Mouse (Mus musculus) B cell, adult 67 days (primary cell): ENCODE measurements around the gene Olfr716. TPM values are rescaled to one million over a fixed set of nuclear protein-coding genes. Genes with fewer than 3 reads are reported as not detected.

Source experiments
- total RNA-seq, 2 experiments: library from RNA; stranded (reverse); gene quantifications; 4 replicates each; pipeline ENCODE4 v1.2.4; 2023

Gene Olfr716
- not detected for total RNA-seq

DNA sequence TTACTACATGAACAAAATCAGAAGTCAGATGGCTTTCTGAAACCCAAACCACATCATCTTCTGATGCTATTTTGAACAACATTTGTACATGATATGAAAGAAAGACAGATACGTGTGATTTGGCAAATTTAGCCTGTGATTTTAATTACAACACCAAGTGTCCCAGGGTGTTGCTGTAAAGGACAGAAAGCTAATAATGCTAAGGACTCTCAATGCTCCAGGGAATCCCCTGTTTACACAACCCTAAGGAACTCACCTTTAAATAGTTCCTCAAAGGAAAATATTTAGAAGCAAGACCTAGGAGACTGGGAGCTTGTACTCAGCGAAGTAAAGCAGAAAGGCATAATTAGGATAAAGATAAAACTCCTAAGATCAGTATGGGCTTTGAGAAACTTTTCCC, at the start of gene Olfr716:
Gene Olfr716 (plus strand): TSS at position 301 of the 400 bp plus-strand sequence.

GRCm38 (mm10) chr7:107092920-107093319, 45.2 kb upstream of the Olfr716 start, which contains the start of gene Olfr17:
TSS of gene Olfr17 (plus strand) at chr7:107093220.

DNA sequence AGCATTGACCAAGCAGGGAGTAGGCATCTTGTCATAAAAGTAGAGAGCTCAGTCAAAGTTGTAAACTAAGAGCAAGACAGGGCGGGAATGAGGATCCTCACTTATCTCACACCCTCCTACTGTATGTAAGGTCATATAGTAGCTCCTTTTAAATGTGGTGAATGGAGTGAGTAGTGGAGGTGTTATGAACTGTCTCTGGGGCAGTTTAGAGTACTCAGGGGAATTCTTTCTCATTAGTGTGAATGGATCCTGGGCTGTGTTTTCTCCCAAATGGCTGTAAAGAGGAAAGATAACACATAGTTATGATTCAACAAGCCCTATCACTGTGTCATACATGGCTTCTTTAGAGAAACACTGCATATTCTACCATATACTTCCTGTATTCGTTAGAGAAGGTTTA, 27.9 kb upstream of the Olfr716 start, which contains the start of gene Olfr715b:
Gene Olfr715b (minus strand): TSS at position 101 of the 400 bp plus-strand sequence.

DNA sequence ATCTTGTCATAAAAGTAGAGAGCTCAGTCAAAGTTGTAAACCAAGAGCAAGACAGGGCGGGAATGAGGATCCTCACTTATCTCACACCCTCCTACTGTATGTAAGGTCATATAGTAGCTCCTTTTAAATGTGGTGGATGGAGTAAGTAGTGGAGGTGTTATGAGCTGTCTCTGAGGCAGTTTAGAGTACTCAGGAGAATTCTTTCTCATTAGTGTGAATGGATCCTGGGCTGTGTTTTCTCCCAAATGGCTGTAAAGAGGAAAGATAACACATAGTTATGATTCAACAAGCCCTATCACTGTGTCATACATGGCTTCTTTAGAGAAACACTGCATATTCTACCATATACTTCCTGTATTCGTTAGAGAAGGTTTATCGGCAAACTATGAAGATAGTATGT, 7.1 kb upstream of the Olfr716 start, which contains the start of gene Olfr715:
Gene Olfr715 (minus strand): TSS at position 101 of the 400 bp plus-strand sequence.

GRCm38 (mm10) chr7:107166690-107167089, 28.6 kb downstream of the Olfr716 start, which contains the start of gene Nlrp14:
TSS of gene Nlrp14 (plus strand) at chr7:107166990.

Other genes starting within 250 kb of the Olfr716 start
- gene Olfr707, start 237.1 kb upstream of the Olfr716 start, total RNA-seq: not detected
- gene Olfr1532-ps1, start 230.3 kb upstream of the Olfr716 start, total RNA-seq: not detected
- gene Olfr709-ps1, start 206.1 kb upstream of the Olfr716 start, total RNA-seq: under 1 TPM; 0.15 to 0.18 TPM
- gene Olfr710, start 190.0 kb upstream of the Olfr716 start, total RNA-seq: not detected
- not detected for gene Olfr6, start 174.4 kb upstream of the Olfr716 start, total RNA-seq
- not detected for gene Olfr711, start 162.9 kb upstream of the Olfr716 start, total RNA-seq
- not detected for gene Olfr2, start 132.3 kb upstream of the Olfr716 start, total RNA-seq
- gene Olfr713, start 107.2 kb upstream of the Olfr716 start, total RNA-seq: not detected
- not detected for gene Olfr714, start 67.3 kb upstream of the Olfr716 start, total RNA-seq
- not detected for gene Olfr17, start 45.1 kb upstream of the Olfr716 start, total RNA-seq
- not detected for gene Olfr715b, start 28.0 kb upstream of the Olfr716 start, total RNA-seq
- gene Olfr715, start 7.2 kb upstream of the Olfr716 start, total RNA-seq: not detected
- not detected for gene Nlrp14, start 28.7 kb downstream of the Olfr716 start, total RNA-seq
- not detected for gene Rbmxl2, start 71.1 kb downstream of the Olfr716 start, total RNA-seq
- gene Syt9, start 232.4 kb downstream of the Olfr716 start, total RNA-seq: not detected